Mouse (Mus musculus) adrenal gland, postnatal 36 days (tissue): ENCODE data around the gene Gm11011. TPM values are rescaled to one million over a fixed set of nuclear protein-coding genes. Genes with fewer than 3 reads are reported as not detected.
"Not testable (repeated sequence)": the region's sequence is repeated elsewhere in the genome, so short reads cannot be mapped to it uniquely, and the experiment has no call there.

Source experiments
- DNase-seq, 2 experiments: peaks; one replicate each; pipeline ENCODE4 v3.0.0; 2021; ENCODE audit warnings: mixed read lengths in 1 of 2
- long read RNA-seq, 2 experiments: library from polyadenylated mRNA; stranded (forward); transcript quantifications; one replicate each; pipeline ENCODE4 v2.0.0; 2021; ENCODE audit warnings: borderline sequencing depth in 2 of 2
- total RNA-seq, 2 experiments: library from RNA; stranded (reverse); gene quantifications; 2 replicates each; pipeline ENCODE4 v1.2.3; 2021

The Gm11011 gene
- not detected for total RNA-seq
- long read RNA-seq, experiment 1 = 0 reads
- long read RNA-seq, experiment 2 = 0 reads

GRCm38 (mm10) chr2:169587645-169588044 lies at the start of gene Gm11011:
Gene Gm11011, minus strand, starts transcription at chr2:169587745.
- not testable (repeated sequence) for DNase-seq

GRCm38 (mm10) chr2:169636414-169636813 lies 48.9 kb upstream of the Gm11011 start:
- DNase-seq = no peak

- DNase-seq = no peak
Measured at GRCm38 (mm10) chr2:169635428-169635827, 47.9 kb upstream of the Gm11011 start.

- DNase-seq = peak in 1 of 2 experiments; percentile 20
Measured at GRCm38 (mm10) chr2:169634619-169635382, 47.3 kb upstream of the Gm11011 start.

GRCm38 (mm10) chr2:169633491-169634289 lies 46.1 kb upstream of the Gm11011 start:
- peak; percentile 37 to 54 for DNase-seq

- DNase-seq = peak; percentile 70 to 74
Measured at GRCm38 (mm10) chr2:169632338-169633151, 45.0 kb upstream of the Gm11011 start, which contains the start of gene Tshz2. Gene Tshz2, plus strand, starts transcription at chr2:169633013.

GRCm38 (mm10) chr2:169630070-169630469 lies 42.5 kb upstream of the Gm11011 start:
- DNase-seq = no peak

GRCm38 (mm10) chr2:169621201-169621710 lies 33.7 kb upstream of the Gm11011 start:
- DNase-seq = peak in 1 of 2 experiments; percentile 17

GRCm38 (mm10) chr2:169615998-169616397 lies 28.5 kb upstream of the Gm11011 start:
- no peak for DNase-seq

GRCm38 (mm10) chr2:169614683-169615082 lies 27.1 kb upstream of the Gm11011 start:
- no peak for DNase-seq

GRCm38 (mm10) chr2:169611557-169611956 lies 24.0 kb upstream of the Gm11011 start:
- no peak for DNase-seq

GRCm38 (mm10) chr2:169610882-169611281 lies 23.3 kb upstream of the Gm11011 start:
- no peak for DNase-seq

GRCm38 (mm10) chr2:169609956-169610355 lies 22.4 kb upstream of the Gm11011 start:
- no peak for DNase-seq

- no peak for DNase-seq
Measured at GRCm38 (mm10) chr2:169607787-169608186, 20.2 kb upstream of the Gm11011 start.

- no peak for DNase-seq
Measured at GRCm38 (mm10) chr2:169606901-169607678, 19.5 kb upstream of the Gm11011 start.

GRCm38 (mm10) chr2:169600163-169600562 lies 12.6 kb upstream of the Gm11011 start:
- no peak for DNase-seq

- no peak for DNase-seq
Measured at GRCm38 (mm10) chr2:169599591-169599990, 12.0 kb upstream of the Gm11011 start.

GRCm38 (mm10) chr2:169597971-169598370 lies 10.4 kb upstream of the Gm11011 start:
- no peak for DNase-seq

GRCm38 (mm10) chr2:169597357-169597756 lies 9.8 kb upstream of the Gm11011 start:
- DNase-seq = no peak

GRCm38 (mm10) chr2:169593742-169594141 lies 6.2 kb upstream of the Gm11011 start:
- no peak for DNase-seq

GRCm38 (mm10) chr2:169590412-169590811 lies 2.9 kb upstream of the Gm11011 start:
- no peak for DNase-seq
